Mouse (Mus musculus): ENCODE measurements around the gene Faf1.
"Not testable (repeated sequence)": the region's sequence is repeated elsewhere in the genome, so short reads cannot be mapped to it uniquely, and the experiment has no call there.

DNA sequence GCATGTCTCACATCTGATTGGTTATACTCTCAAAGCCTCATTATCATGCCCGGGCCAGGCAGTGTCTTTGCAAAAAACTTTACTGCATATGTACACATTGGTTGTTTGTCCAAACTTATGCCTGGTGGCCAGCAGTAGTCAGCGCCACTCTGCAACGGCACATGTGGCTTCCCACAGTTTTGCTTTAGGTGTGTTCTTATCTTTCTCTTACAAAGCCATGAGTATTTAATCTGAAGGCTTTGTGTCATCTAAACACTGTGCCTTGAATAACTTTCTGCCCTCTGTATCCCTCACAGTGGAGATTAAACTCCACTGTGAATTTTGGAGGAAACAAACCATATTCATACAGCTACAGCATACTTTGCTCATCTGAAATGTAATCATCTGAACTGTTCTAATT is 24.3 kb downstream of the Faf1 start:
- not testable (repeated sequence) for TF ChIP-seq POLR2A (IDR thresholded peaks at IDR 0.05; ENCODE audit: borderline replicate concordance, extremely low read depth, low read depth, low read length); CTCF (IDR thresholded peaks at IDR 0.05; ENCODE audit: insufficient read depth, low read length)

All from lung, adult 2 months (tissue).